Mouse (Mus musculus): ENCODE data around the gene Trim60. TPM values are rescaled to one million over a fixed set of nuclear protein-coding genes. Genes with fewer than 3 reads are reported as not detected.
"Not testable (repeated sequence)": the region's sequence is repeated elsewhere in the genome, so short reads cannot be mapped to it uniquely, and the experiment has no call there.

The Trim60 gene
- polyA plus RNA-seq (2017; shearing (Covaris generic)), result not detected

- no peak for ATAC-seq
These were observed at the start of gene Trim60, which contains the start of gene Trim61 for GRCm38 (mm10) chr8:65018423-65018822. Trim60 (minus strand) TSS chr8:65018584. Trim61 (minus strand) TSS chr8:65018523.

- ATAC-seq, result no peak
These were observed 49.5 kb upstream of the Trim60 start for GRCm38 (mm10) chr8:65067694-65068472.

- no peak for ATAC-seq
These were observed 48.6 kb upstream of the Trim60 start for GRCm38 (mm10) chr8:65067031-65067430.

GRCm38 (mm10) chr8:65065622-65066021, 47.2 kb upstream of the Trim60 start:
- no peak for ATAC-seq

GRCm38 (mm10) chr8:65064071-65064470, 45.7 kb upstream of the Trim60 start:
- no peak for ATAC-seq

- no peak for ATAC-seq
These were observed 43.8 kb upstream of the Trim60 start for GRCm38 (mm10) chr8:65062195-65062594.

GRCm38 (mm10) chr8:65056722-65057121, 38.3 kb upstream of the Trim60 start:
- no peak for ATAC-seq

GRCm38 (mm10) chr8:65053968-65054367, 35.6 kb upstream of the Trim60 start:
- ATAC-seq, result no peak

- ATAC-seq, result no peak
These were observed 35.2 kb upstream of the Trim60 start for GRCm38 (mm10) chr8:65053554-65053953.

GRCm38 (mm10) chr8:65047801-65048200, 29.4 kb upstream of the Trim60 start:
- no peak for ATAC-seq

- no peak for ATAC-seq
These were observed 28.8 kb upstream of the Trim60 start for GRCm38 (mm10) chr8:65047193-65047592.

GRCm38 (mm10) chr8:65046565-65046964, 28.2 kb upstream of the Trim60 start:
- no peak for ATAC-seq

- ATAC-seq, result no peak
These were observed 18.7 kb upstream of the Trim60 start, which contains the start of gene Apela for GRCm38 (mm10) chr8:65037117-65037533. Apela (minus strand) TSS chr8:65037336.

GRCm38 (mm10) chr8:65034136-65034535, 15.8 kb upstream of the Trim60 start:
- no peak for ATAC-seq

- no peak for ATAC-seq
These were observed 14.7 kb upstream of the Trim60 start for GRCm38 (mm10) chr8:65033056-65033455.

GRCm38 (mm10) chr8:65032107-65032506, 13.7 kb upstream of the Trim60 start:
- ATAC-seq, result no peak

GRCm38 (mm10) chr8:65030735-65031485, 12.5 kb upstream of the Trim60 start:
- ATAC-seq, result no peak

- no peak for ATAC-seq
These were observed 11.4 kb upstream of the Trim60 start for GRCm38 (mm10) chr8:65029776-65030175.

- no peak for ATAC-seq
These were observed 10.7 kb upstream of the Trim60 start for GRCm38 (mm10) chr8:65028959-65029686.

GRCm38 (mm10) chr8:65022485-65022884, 4.1 kb upstream of the Trim60 start:
- ATAC-seq, result no peak

GRCm38 (mm10) chr8:65007616-65008015, 10.8 kb downstream of the Trim60 start:
- not testable (repeated sequence) for ATAC-seq

- ATAC-seq, result no peak
These were observed 19.5 kb downstream of the Trim60 start for GRCm38 (mm10) chr8:64998806-64999365.

GRCm38 (mm10) chr8:64987731-64988130, 30.7 kb downstream of the Trim60 start, which contains the start of gene Trim75:
Trim75 (minus strand) TSS chr8:64987831.
- ATAC-seq, result no peak

Measured in activated CD4-positive, CD25-positive, alpha-beta regulatory T cell, adult 4 months (primary cell).